Mouse (Mus musculus) naive thymus-derived CD4-positive, alpha-beta T cell, adult 2 months (primary cell): ENCODE data around the gene Meox1.

Experiments
- DNase-seq: peaks from one replicate; pipeline ENCODE4 v3.0.0-alpha.2; 2011; ENCODE audit warnings: low read depth

The Meox1 gene

DNA sequence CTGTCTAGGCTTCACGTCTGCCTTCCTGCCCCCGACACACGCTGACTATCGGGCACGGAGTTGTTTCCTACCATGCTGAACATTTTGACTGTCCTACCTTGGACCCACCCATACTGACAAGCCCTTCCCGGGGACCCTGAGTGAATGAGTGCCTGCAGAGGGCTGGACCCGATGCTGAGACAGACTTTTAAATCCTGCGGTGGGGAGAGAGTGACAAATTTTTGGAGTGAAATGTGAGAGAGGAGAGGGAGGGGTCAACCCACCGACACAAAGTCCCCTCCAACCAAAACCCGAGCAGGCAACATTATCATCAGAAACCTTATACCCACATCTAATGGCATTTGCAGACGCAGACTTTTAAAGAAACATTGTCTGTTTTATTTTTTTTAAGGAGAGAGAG lies at the start of gene Meox1:
TSS of gene Meox1 (minus strand) at position 171 of the 400 bp plus-strand sequence.
- no peak for DNase-seq

DNA sequence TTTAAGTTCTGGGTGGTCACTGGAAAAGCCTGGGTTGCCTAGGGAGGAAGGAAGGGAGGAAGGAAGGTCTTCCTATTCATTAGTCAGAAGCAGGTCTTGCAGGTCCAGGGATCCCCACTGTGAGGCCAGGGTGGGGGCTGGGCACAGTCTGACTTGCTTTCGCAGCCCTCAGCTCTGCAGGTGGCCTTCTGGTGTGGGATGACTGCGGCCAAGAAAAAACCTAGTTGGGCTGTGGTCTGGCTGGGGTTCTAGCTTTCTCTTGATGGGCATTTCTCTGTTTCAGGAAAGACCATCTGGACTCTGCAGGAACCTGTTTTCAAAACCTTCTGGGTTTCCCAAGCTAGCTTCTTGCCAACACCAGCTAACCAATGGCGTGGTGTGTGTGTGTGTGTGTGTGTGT lies 48.9 kb upstream of the Meox1 start:
- no peak for DNase-seq

- DNase-seq = no peak
Observed at GRCm38 (mm10) chr11:101937108-101937507, 42.9 kb upstream of the Meox1 start.

DNA sequence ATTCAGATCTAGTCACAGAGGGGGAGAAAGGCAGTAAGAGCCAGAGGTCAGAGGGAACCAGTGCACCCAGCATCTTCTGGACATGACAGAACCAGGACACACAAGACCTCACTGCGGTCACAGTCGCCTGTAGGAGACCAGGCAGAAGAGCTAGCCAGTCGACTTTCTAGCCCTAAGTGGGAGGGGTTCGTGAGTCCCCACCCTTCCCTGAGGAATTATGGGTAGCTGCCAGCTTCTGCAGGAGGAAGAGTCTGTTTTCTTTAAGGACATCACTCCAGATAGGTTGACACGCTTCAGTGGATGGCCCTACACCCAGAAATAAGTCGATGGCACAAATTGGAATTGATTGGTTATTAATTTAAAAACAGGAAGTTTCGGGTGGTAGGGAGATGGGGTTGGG lies 42.2 kb upstream of the Meox1 start:
- no peak for DNase-seq

DNA sequence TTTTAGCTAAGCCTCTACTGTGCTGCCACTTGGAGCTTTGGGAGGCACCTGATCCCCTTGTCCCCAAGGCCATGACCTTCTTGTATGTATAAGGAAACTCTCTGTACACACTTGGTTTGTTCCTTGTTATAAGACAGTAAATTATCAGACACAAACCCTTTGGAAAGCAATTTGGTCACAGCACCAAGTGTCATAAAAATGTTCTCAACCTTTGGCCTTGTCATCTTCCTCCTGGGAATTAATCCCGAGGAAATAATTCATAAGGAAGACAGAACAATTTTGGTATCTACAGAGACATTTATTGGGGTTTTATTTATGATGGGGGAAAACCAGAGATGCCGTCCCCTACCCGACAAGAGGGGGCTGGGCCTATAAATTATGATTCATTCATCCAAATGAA lies 41.6 kb upstream of the Meox1 start:
- DNase-seq = no peak

- no peak for DNase-seq
Observed at GRCm38 (mm10) chr11:101931978-101932377, 37.8 kb upstream of the Meox1 start.

DNA sequence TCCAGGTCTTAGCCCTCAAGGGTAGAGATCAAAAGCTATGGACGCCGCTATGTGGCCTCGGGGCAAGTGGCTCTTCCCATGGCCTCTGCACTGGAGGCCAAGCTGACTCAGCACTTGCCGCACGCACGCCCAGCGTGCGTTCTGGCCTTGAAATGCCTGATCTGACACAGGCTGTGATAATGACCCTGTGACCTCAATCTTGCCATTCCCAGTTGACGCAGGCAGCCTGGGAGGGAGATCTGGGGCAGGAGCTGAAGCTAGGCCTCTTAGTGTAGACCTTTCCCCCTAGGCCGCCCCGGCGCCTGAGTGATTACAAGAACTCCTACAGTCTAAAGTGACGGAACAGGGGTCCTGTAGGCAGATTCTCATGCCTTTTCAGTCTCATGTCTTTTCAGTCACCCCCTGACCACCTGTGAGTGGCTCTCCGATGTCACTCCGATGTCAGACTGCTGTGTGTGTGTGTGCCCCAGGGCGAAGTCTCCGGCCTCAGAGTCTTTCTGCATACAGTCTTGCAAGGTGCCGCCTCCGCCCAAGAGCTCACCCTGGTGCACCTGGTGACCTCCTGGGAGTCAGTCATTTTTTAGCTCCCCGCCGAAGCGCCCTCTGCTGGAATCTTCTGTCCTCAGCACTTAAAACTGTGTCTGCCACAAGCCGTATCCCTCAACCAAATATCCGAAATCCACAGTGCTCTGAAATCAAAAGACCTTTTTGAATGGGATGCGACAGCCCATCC lies 34.0 kb upstream of the Meox1 start:
- DNase-seq = no peak

- no peak for DNase-seq
Observed at GRCm38 (mm10) chr11:101926951-101927589, 32.9 kb upstream of the Meox1 start.

- no peak for DNase-seq
Observed at GRCm38 (mm10) chr11:101925636-101926035, 31.5 kb upstream of the Meox1 start.

DNA sequence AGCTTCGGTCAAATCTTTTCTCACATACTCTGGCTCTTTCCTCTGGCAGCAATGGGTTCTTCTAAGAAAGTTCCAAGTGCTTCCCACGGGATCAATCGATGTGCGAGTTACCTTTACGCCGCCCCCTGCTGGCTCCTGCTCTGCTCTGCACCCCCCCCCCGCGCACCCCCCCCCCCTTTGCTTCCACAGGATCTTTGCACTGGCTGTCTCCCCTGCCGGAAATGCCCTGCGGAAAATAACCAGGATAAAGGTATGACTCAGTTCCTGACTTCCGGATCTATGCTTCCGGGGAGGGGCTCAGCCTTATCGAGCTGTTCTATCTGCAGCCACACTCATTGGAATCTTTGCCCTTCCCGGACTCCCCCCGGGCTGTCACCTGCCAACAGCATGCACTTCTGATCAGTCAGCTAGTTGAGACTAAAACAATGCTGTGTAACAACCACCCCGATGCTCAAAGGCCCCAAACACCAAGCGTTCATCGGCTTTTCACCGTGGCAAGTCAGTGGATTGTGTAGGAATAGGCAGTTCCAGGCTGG lies 30.3 kb upstream of the Meox1 start:
- DNase-seq = no peak

- no peak for DNase-seq
Observed at GRCm38 (mm10) chr11:101923988-101924387, 29.8 kb upstream of the Meox1 start.

DNA sequence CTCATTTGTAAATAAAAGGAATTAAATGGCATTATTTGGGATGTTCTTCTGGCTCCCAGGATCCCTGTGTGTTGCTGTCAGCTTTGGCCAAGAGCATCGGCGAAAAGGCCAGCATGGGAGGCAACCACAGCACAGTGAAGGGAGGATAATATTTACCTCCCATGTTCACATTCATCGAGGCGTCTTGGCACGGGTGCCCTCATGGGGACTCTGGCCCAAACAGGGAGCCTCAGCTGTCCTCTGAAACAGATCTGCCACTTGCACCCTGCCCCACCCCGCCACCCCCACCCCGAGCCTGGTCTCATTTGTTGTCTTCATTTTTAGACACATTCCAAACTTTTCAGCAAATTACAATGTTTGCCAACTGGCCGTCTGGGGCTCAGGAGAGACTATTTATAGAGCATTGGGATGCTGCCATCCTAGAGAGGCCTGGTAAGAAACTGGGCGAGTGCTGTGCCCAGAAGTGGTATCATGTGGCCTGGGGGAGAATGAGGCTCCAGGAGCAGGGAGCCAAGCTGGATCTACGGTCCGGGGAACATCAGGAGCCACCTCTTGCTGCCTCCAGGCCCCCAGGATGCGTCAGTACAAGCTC lies 27.3 kb upstream of the Meox1 start:
- DNase-seq = no peak

DNA sequence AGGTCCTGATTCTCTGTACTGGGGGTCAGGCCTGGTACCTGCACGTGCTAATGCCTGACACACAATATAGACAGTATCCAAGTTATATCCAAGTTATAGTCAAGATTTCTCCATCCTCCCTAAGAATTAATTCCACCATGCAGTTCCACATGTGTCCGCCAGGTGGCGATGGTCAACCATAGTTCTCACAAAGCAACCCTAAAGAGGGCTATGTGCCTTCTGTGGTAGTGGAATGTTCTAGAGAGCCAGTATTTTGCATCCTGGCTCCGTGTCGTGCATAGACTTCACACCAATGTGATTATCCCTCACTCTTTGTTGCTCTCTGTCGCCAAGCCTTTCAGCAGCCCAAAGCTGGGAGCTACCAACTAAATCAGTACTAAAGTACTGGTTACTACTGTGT lies 25.5 kb upstream of the Meox1 start:
- DNase-seq = peak; percentile 76

DNA sequence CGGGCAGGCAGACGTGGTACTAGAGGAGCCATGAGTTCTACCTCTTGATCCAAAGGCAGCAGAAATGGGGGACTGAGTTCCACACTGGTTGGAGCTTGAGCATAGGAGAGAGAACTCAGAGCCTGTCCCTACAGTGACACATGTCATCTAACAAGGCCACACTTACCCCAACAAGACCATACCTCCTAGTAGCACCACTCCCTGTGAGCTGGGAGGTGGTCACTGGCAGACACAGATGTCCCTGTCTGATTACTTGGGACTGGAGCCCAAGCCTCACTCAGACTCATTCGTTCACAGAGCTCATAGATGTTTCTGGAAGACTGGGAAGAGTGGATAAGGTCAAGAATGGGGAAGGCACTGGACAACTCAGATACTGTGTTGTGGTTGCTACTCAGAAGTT lies 24.4 kb upstream of the Meox1 start:
- DNase-seq = no peak

DNA sequence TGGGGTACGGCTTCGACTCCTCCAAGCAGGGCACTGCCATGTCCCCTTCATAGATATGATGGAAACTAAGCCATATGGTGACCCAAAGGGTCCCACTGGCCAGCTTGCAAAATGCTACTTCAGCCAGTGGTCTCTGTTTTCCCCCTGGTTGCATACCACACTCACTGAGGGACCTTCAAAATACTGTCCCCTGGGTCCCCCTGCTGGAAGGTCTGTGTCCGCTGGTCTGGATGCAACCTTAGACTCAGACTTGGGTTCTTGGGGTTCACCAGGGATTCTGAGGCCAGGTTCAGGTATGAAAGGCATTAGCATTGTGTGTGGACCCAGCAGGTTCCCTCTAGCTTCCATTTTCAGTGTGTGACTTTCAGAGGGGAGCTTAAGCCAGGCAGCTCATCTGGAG lies 22.6 kb upstream of the Meox1 start:
- no peak for DNase-seq

DNA sequence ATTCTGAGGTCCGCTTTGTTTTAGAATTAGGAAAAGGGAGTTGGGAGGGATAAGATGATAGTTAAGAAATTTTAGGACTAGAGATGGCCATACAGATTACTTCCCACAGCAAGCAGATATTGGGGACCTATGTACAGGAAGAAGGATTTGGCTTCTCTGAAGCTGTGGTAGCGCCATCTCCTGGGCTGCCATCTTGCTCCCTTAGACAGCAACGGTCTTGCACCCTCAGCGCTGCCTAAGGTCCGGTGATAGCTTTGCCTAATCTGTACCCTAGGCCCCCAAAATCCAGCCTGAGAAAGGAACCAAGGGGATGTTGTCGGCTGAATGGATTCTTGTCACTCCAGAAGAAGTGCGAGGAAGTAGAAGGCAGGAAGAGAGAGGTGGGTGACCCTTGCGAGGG lies 19.4 kb upstream of the Meox1 start:
- DNase-seq = no peak

- DNase-seq = peak; percentile 61
Observed at GRCm38 (mm10) chr11:101911855-101912579, 17.8 kb upstream of the Meox1 start.

DNA sequence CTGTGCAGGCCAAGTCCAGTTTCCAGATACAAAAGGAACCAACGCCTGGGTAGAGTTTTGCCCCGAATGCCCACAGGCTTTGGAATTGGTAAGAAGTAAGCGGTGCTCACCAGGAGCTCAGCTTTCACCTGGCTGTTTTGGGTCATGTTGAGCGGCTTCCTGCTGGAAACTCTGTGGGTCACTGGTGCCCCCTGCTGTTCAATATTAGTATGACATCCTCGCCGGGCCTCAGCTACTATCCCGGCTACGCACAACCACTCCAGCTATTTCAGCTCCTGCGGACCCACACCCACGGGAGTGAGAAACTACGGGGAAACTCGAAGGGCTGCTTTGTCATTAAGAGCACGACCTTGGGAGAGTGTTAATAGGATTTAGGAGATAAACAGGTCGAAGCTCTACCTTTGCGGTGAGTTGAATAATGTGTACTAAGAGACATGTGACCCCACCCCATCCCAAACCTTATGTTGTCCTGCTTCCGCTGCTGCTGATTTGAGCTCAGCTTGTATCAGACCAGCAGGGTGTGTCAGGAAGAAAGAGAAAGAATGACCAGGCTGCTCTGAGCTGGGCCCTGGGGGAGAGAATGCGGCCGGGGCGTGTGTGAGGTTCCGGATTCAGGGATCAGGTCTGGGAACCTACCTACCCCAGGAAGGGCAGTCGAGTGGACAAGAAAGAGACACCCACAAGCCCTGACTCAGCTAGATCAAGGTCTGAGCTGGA lies 16.2 kb upstream of the Meox1 start:
- peak; percentile 76 for DNase-seq

DNA sequence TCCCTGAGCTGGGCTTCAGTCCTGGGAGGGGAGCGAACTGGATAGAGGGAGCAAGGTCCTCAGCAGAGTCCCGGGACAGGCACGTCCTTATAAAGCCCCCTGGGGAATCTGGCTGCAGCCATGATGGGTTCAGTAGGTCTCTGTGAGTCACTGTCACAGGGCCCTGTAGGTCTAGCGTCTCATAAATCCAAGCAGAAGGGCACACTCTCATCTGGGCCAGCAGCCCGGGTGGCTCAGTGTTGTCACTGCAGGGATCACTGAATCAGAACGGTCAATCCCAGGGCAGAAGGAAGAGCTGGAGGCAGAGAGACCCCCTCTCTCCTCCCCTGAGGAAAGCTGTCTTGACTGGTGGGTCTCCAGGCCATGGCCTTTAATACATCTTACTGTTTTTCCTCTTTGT lies 14.6 kb upstream of the Meox1 start:
- no peak for DNase-seq

DNA sequence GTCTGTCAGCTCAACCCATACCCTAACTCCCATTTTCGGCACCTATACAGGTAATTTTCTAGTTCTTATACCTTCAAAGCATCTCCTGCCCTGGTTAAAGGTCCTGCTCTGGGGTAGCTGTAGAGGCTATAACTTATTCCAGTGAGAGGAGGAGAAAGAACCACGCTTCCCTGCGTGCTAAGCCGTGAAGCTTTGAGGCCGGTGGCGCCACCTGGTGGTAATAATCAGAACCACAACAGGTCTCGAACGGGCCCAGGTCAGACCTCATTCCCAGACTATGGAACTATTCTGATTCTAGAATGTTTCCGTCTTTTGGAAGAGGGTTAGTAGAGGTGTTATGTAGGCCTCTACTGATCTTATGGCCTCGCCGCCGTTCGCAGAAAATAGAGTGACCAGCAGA lies 10.9 kb upstream of the Meox1 start:
- DNase-seq = peak; percentile 52

- no peak for DNase-seq
Observed at GRCm38 (mm10) chr11:101901309-101901708, 7.1 kb upstream of the Meox1 start.

DNA sequence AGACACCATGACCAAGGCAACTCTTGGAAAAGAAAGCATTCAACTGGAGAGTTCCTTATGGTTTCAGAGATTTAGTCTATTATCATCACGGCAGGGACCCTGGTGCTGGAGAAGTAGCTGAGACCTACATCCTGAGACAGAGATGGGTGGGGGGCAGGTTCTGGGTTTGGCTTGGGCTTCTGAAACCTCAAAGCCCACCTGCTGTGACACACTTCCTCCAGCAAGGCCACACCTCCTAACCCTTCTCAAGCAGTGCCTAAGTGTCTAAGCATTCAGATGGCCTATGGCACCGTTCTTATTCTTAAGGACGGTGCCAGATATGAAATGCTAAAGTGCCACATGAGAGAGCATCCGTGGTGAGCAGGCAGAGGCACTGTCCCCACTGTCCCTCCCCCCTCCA lies 4.2 kb upstream of the Meox1 start:
- no peak for DNase-seq
